Mouse (Mus musculus): ENCODE measurements around the gene Cpe.

Cpe gene

DNA sequence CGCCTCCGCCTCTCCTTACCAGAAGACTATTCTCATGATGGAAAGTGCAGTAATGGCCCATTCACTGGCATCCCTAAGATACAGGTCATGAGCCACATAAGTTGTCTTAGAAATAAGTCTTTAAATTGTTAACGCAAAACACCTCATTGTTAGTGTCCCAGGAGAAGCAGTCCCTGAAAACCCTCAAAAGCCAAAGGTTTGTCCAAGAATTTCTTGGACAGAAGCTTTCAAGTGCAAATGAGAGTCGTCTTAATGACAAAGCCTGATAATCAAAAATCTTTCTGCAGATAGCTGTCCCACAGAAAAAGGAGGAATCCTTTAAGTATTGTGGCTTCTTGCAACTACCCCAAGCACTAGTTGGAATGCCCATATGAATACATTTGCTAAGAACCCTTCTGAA lies 60.7 kb downstream of the Cpe start:
- no peak for DNase-seq

DNA sequence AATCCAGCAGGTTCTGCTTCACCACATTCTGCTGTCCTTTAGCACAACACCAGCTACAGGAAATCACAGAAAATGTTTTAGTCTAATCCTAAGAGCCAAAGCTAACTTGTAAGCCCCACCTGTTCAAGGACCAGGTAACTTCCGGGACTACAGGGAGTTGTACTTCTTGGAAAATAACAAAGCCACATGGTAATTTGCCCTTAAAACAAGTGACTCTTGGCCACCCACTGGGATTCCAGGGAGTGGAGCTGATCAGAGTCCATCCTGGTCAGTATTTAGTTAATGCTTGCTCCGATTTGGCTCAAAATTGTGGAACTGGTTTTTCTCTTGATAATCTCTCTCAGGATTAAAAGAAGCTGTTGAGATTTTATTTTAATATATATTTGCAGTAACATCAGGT lies 61.1 kb downstream of the Cpe start:
- DNase-seq, result no peak

DNA sequence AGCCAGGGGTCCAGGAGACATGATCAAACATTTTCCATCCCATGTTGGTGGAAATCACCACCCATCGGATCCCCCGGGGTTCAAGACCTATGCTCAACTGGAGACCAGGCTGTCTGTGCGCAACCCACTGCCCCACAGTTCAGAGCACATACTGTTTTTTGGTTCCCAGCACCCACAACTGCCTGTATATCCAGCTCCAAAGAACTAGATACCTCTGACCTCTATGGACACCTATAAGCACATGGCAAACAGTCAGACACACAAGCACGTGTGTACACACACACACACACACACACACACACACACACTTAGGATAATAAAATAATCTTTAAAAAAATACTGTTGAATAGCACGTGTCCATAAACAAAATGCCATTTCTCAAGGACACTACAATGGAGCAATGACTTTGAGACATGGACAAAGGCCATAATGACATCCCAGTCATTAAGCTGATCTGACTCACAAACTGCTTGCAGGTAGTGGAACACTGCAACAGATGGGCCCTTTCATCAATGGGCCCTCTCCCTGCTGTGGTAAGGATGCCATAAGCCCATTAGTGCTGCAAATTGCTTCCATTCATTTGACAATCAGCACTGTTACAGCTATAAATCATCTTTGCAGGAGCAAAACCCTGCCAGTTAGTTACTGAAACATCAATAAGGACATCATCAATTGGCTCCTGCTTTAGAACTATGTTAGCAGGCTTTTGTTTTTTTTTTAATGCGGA lies 63.7 kb downstream of the Cpe start:
- no peak for DNase-seq

DNA sequence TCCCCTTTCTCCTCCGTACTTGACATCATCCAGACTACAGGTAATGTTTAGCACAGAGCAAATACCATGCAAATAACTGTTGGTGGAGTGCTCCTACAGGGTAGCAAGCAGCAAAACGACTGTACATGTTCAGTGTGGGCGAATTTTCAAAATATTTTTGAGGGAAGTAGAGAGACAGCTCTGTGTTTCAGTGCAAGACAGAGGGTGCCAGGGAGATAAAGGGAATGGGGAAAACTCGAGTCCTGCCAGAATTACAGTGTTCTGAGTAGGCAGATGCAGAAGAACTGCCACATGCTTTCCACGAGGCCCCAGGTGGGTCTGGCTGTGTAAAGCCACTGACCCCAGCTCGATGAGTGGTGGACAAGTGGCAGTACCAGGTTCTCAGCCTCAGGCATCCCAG lies 64.8 kb downstream of the Cpe start:
- DNase-seq, result no peak

DNA sequence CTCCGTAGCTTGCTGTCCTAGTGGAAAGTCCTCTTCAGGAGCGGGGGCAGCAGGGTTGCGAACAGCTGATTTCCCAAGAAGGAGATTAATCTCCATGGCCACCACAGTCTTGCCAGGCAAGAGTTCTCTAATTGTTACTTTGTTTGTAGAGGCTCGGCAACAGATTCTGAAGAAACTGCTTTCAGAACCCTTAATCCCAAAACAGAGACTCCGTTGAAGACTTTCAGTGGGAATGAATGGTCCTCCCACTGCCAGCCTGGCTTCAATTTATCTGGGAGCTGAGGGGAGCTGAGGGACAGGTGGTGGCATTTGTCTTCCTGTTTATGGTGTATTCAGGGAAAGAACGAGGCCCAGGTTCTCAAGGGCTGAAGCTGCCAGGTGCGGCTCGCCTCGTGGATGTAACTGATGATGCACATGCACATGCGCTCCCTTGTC lies 68.2 kb downstream of the Cpe start:
- DNase-seq, result peak; percentile 50 to 54

DNA sequence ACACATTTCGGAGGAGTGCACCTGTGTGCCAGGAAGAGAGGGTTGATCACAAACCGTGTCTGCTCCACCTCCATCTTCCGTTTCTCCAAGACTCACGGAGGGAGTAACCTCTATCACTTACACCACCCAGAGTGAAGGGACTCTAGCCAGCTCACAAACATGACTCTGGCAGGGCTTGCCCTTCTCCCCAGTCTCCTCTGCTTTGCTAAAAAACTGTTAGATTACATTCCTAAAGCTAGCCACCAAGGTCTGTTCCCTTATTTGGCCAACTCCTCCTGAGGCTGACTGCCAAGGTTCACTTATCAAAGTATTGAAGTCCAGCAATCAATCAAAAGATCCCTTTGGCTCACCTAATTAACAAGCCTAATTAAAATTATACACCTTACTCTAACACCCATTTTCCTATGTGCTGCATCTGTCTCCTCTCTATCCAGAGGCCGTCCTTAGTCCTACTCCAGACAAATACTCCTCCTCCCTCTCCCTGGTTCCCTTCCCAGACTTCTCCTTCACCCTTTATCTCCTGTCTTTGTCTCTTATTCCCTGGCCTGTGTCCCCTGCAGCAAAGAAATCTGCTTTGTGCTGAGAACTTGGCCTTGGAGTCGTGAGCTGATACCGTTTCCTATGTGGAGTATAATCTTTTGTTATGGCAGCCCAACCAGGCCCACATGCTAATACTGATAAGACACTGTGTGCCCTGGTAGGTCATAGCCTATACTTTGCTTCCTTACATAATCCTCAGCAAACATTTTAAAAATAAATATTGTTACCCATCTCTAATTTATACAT lies 72.3 kb downstream of the Cpe start:
- no peak for DNase-seq

DNA sequence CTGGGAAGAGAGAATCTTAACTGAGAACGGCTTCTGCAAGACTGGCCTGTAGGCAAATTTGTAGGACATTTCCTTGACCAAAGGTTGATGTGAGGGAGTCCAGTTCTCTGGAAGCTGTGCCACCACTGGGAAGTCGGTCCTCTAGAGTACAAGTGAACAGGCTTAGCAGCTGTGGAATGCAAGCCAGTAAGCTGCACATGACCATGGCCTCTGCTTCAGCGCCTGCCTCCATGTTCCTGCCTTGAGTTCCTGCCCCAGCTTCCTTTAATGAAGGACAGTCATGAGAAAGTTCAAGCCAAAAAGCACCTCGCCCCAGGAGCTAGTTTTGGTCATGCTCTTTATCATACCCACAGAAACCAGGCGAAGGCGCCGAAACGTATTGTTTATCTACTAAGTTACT lies 73.2 kb downstream of the Cpe start:
- no peak for DNase-seq

DNA sequence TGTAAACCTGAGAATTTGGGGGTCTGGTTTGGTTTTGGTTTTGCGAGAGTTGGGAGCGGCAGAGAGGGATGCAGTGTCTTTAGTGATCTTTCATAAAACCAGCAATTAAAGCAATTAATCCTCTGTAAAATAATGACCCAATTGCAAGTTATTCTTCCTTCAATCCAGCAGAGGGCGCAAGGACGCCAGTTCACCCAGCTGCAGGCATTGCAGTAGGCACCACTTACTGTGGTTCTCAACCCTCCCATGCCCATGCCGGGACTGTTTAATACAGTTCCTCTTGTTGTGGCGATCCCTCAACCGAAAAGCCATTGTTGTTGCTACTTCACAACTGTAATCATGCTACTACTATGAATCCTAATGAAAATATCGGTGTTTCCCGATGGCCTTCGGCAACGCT lies 74.2 kb downstream of the Cpe start:
- peak; percentile 63 to 71 for DNase-seq

DNA sequence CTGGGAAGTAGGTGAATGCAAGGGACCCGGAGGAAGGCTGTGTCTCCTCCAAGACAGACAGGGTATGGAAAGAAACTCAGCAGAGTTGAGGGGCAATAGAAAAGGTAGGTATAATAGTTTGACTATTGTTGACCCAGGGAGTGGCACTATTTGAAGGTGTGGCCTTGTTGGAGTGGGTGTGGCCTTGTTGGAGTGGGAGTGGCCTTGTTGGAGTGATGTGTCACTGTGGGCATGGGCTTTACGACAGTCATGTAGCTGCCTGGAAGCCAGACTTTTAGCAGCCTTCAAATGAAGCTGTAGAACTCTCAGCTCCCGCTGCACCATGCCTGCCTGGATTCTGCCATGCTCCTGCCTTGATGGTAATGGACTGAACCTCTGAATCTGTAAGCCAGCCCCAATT lies 76.3 kb downstream of the Cpe start:
- no peak for DNase-seq

DNA sequence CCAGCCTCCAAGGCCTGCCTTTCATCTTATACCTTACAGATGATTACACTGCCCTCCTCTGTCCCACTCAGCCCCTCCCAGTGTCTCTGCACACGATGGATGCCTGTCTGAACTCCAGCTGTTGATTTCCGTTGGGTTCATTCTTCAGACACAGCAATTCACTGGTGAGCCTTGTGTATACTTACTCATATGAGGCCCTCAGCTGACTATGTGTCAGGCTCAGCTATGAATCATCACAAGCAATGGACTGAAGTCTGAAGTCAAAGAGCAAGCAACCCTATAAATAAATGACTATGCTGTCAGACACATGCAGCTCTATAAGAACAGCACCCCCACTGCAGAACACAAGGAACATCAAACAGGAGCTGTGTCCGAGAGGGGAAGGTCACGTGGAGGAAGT lies 77.4 kb downstream of the Cpe start:
- DNase-seq, result no peak

DNA sequence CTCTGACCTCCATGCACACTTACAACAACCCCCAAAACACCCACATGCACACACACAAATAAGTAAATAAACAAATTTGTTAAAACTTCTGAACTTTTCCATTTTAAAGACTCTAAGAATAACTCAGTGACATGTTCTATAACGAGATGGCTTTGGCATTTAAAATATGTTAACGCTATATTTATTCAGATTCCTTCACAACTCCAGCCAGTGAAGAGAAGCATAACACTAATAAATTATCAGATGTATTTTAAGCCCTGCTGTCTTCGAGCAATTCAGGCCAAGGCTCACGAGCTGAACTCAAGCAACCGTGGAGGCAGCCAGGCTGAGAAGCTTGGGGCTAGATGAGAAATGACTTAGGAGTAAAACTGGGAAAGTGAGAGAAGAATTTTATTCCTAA lies 79.2 kb downstream of the Cpe start:
- DNase-seq, result no peak

DNA sequence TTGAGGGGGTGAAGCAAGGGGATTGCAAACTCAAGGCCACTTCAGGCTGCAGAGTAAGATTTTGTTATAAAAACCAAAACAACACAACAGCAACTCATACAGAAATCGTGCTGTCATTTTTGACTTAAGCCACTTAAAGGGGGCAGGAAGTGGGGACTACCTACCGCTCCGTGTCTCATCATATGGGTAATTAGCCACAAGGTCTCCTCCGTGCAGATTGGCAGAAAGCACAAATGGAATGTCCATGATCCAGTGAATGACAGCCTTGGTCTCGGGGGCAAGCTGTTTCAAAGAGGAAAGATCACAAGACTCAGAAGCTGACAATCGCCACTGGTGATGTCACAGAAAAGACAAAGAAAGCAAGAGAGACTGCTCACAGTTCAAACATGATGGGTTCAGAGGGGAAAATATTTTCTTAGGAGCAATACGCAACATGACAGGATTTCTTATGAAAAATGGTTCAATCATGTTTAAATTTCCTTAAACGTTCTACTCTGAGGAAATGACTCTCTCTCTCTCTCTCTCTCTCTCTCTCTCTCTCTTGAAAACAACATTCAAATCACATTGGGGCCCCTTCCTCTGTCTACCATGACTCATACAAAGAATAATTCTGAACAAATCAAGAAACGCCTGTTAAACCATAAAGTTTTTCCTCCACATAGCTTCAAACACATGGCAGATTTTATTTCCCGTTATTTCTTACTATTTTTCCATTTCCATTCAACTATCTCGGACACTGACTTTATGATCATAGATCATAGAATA lies 81.5 kb downstream of the Cpe start:
- no peak for DNase-seq

DNA sequence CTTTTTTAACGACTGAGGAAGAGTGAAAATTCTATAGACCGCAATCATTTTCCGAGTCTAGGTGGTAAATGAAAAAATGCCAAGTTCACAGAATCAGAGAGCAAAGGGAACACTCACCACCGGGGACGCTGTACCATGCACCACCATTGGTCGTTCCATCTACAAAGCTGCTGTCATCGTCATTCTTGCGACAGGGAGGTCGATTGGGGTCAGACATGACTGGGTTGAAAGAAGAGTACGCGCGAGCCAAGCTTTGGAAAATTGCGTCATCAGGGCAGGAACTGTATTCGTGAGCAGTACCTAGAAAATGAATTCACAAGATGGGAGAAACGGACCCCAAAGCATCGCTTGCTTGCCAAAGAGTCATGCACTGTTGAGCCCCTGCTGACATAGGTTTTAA lies 83.9 kb downstream of the Cpe start:
- no peak for DNase-seq

DNA sequence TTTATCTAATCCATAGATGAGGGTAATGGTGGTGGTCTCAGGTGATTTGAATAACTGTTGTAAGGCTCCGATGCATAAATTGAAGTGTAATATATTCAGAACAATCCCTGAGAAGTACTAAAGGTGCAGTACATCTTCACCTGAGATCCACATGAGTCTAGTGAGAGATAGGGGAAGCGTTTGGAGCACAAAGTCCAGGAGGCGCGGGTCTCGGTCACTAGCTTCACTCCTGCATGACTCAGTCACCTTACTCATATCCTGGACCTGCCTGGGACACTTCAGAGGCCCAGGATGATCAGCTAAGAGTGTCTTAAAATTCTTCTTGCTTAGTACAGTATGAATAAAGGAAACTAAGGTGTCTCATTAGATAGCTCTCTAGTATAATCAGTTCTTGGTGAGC lies 86.8 kb downstream of the Cpe start:
- DNase-seq, result no peak

DNA sequence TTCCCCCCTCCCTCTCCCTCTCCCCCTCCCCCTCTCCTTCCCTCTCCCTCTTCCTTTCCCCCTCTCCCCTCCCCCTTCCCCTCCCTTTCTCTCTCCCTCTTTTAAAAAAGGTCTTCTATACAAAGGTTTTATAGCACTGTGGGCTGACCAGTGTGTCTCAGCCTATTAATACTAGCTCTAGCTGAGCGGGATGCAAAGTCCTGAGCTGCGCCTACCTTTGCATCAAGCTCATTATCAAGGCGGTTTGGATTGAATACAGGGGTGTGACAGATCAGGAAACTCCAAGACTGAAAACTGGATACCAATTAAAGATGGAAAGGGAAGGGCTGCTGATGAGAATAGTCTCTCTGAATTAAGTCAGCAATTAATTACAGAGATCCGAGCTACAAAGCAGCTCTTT lies 94.6 kb downstream of the Cpe start:
- no peak for DNase-seq

DNA sequence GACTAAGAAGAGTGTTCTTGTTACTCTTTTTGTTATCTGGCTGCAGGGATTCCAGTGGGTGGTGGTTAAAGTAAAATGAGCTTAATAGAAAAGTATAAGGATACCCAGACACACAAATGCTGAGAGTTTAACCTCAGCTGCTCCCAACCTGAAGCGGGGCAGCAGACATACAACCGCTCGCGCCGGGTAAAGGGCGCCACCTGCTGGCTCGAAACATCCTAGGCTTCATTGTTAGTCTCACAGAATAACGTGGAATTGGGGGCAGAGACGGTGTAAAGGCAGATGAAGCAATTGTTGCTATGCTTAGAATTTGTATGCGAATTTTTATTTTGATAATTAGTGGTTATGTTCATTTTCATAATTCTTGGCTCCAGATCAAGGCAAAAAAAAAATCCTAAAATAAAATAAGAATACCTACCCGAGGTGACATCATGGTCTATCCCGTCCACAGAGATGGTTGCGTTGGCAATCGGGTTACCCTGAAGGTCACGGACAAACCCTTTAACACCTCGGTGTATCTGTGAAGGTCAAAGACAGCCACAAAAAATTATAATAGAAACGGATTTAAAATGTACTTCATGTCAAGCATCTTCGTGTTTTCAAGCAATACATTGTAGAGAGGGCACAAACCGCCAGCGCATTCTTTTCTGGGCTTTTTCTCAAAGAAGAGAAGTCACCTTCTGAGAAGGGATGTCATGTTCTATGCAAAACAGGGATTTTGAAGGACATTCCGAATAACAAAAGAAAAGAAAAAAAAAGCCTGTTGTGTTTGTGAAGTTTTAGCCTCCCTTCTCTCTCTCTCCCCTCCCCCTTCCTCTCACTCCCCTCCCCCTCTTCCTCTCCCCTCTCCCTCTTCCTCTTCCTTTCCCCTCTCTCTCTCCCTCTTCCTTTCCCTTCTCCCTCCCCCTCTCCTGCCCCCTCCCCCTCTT lies 95.5 kb downstream of the Cpe start:
- peak; percentile 75 to 80 for DNase-seq

DNA sequence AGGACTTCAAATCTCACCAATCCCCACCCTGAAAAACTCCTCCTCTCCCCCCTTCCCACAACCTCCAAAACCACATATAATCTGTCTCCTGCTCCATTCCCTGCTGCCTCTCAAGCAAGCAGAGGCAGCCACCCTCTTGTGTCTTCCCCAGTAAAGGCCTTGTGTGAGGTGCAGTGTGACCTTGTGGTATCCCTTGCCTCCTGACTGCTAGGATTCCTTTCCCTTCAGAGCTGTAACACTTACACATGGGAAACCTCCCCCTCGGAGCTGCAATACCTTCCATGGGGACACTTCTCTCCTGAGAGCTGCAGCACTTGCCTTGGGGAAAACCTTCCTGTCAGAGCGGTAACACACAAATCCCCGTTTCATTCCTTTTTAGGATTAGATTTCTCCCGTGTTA lies 96.5 kb downstream of the Cpe start:
- no peak for DNase-seq

DNA sequence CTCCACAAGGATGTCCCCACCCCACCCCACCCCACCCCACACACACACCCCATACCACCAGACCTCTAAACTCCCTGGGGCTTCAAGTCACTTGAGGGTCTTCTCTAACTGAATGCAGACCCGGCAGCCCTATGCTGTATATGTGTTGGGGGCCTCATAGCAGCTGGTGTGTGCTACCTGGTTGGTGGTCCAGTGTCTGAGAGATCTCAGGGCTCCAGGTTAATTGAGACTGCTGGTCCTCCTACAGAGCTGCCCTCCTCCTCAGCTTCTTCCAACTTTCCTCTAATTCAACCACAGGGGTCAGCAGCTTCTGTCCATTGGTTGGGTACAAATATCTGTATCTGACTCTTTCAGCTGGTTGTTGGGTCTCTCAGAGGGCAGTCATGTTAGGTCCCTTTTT lies 102.4 kb downstream of the Cpe start:
- DNase-seq, result no peak

DNA sequence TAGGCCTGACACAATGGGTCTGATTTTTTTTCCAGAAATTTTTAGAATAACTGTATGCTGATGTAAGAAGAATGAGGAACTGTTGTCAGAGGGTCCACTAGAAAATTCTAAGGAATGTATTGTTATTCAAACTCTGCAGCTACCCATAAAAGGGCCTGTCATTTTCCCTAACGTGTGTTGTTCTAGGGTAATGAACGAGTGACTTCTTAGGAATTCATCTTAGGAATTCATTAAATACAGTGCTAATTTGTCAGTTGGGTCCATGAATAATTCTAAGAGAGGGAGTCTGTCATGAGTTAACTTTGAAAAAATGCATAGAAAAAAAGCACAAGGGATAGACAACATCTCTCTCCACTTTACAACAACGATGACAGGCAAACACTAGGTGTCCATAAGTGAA lies 110.0 kb downstream of the Cpe start:
- no peak for DNase-seq

DNA sequence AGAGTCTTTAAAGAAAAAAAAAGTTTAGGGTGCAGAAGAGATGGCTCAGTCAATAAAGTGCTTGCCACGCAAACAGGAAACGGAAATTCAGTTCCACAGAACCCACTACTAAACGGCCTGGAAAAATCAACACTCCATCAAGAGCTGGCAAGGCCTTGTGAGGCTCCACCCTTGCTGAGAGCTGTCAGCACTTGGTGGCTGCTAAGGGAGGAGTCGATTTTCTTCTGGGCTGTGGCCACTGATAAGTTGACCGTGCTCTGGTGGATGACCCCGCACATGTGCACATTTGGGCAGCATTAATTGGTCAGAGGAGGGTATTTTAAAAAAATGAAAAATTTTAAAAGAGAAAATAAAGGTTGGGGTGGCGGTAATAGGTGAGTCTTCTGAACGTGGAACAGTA lies 114.6 kb downstream of the Cpe start:
- DNase-seq, result no peak

DNA sequence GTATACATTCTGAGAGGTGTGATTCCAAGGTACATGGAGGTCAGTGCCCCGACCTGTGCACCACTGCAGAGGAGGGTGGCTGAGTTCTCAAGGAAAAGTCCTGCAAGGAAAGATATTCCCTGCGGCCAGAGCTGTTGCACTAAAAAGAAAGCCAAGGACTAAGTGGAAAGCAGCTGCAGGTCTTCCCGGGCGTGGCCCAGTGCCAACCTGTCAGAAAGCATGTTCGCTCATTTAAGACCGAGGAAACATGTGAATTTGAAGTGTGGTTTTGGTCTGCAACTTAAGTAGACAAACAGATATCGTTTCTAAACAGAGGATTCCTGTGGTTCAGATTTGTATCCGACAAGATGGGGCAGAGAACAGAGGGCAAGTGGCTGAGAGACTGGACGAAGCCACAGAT lies 117.9 kb downstream of the Cpe start:
- no peak for DNase-seq

DNA sequence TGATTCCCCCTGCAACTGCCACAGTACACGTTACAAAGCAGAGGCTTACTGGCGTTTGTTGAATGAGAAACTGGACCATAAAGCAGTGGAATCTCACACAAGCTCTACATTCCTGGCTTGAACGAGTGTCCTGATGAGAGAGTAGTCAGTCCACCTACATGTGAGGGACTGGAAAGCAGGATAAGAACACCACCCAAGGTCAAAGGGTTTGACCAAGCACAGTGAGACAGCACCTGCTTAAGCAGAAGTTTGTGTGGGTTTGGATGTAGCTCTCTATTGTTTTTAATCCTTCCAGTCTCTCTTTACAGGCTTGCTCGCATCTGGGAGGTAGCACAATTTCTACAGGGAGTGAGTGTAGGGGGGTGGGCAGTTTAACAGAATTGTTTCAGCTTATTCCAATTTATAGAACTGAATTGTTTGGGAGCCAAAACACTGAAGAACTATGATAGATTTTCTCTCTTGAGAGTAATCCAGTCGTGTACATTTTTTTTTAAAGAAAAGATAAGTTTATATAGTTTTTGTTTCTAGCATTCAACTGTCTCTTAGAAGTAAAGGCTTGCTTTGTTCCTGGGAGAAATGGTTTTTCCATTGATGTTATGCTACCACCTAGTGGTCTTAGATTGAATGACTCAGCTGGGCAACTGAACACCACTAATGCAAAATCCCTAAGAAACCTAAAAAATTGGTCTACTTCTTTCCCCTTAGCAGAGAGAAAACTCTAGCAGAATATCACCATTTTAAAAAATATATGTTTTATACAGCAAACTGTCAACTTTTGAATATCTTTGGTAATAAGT lies 144.6 kb downstream of the Cpe start:
- peak in 1 of 2 experiments; percentile 47 for DNase-seq

Measured in cerebellum, postnatal 36 days (tissue).